Mouse (Mus musculus) forebrain, embryonic 16.5 days (tissue): ENCODE data around the gene Bcar3. TPM values are rescaled to one million over a fixed set of nuclear protein-coding genes. Genes with fewer than 3 reads are reported as not detected.
A peak's percentile ranks its signal among the peaks of the same experiment; 100 is the strongest.
"Not testable (repeated sequence)": the region's sequence is repeated elsewhere in the genome, so short reads cannot be mapped to it uniquely, and the experiment has no call there.

Experiments
- ATAC-seq: fragments of 200-750 bp; cut with Nextera tagmentation; 2 replicates; pipeline ENCODE4 v1.8.0; 2017; ENCODE audit warnings: mild to moderate bottlenecking, moderate library complexity
- H3K27ac ChIP-seq: fragments of 300-500 bp; sonication (generic); 2 replicates; pipeline ENCODE4 v1.5.1; 2014; ENCODE audit warnings: low read length, control low read depth
- H3K27me3 ChIP-seq: fragments of 300-500 bp; sonication (generic); replicated peaks from 2 replicates; pipeline ENCODE4 v1.6.1; 2014; ENCODE audit warnings: low read length; ENCODE audit not compliant: control insufficient read depth, insufficient read depth
- H3K36me3 ChIP-seq: fragments of 300-500 bp; sonication (generic); 2 replicates; pipeline ENCODE4 v1.6.1; 2014; ENCODE audit not compliant: control insufficient read depth, insufficient read depth
- H3K4me1 ChIP-seq: fragments of 300-500 bp; sonication (generic); replicated peaks from 2 replicates; pipeline ENCODE4 v1.6.1; 2014; ENCODE audit warnings: low read length; ENCODE audit not compliant: control insufficient read depth, insufficient read depth
- H3K4me2 ChIP-seq: fragments of 300-500 bp; sonication (generic); 2 replicates; pipeline ENCODE4 v1.6.1; 2014; ENCODE audit warnings: mild to moderate bottlenecking, low read length, control low read depth
- H3K4me3 ChIP-seq: fragments of 300-500 bp; sonication (generic); replicated peaks from 2 replicates; pipeline ENCODE4 v1.5.1; 2014; ENCODE audit warnings: mild to moderate bottlenecking, low read length, control low read depth
- H3K9ac ChIP-seq: fragments of 300-500 bp; sonication (generic); replicated peaks from 2 replicates; pipeline ENCODE4 v1.6.1; 2014; ENCODE audit warnings: low read depth, low read length, control low read depth
- H3K9me3 ChIP-seq: fragments of 300-500 bp; sonication (generic); 2 replicates; pipeline ENCODE4 v1.6.1; 2016; ENCODE audit warnings: low read length; ENCODE audit not compliant: control insufficient read depth
- WGBS: fragments of 180-500 bp; shearing (Covaris S2); extraction: QIAGEN DNeasy Blood & Tissue Kit; methylation state at CpG from one replicate; pipeline ENCODE4 v1.1.7; 2014; 5-methylcytosine and 5-hydroxymethylcytosine counted together
- polyA plus RNA-seq: library from polyadenylated mRNA; unstranded; fragments of >200 nt; fragmentation: Nextera tagmentation; extraction: Ambion mirVana; gene quantifications from 2 replicates; pipeline ENCODE4 v1.2.1, GENCODE M21; 2015

The Bcar3 gene
- polyA plus RNA-seq, 1 experiment from 2014 or later, result 5.3 TPM

DNA sequence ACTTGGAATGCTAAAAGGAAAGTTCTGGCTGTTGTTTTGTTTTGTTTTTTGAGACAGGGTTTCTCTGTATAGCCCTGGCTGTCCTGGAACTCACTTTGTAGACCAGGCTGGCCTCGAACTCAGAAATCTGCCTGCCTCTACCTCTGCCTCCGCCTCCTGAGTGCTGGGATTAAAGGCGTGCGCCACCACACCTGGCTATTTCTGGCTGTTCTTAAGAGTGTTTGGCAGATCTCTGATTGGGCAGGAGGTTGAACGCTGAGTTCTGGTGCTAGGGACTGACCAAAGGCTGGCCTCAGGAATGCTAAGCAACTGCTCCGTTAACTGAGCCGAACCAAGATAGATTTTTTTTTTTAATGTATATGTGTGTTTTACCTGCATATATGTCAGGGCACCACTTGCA lies 39.9 kb upstream of the Bcar3 start:
- H3K9ac ChIP-seq, H3K4me2 ChIP-seq, H3K4me1 ChIP-seq, H3K4me3 ChIP-seq, H3K9me3 ChIP-seq, H3K27me3 ChIP-seq, H3K27ac ChIP-seq, ATAC-seq, H3K36me3 ChIP-seq: not testable (repeated sequence)
- WGBS, result 89% methylated on average over 7 of the region's 7 CpGs

GRCm38 (mm10) chr3:122269986-122270385 lies 23.9 kb upstream of the Bcar3 start:
- Histone ChIP-seq H3K4me3 (no peak overlapping the region), H3K9ac (no peak overlapping the region), H3K4me1 (peaks cover 4% of the 10 kb centered on the region), H3K4me2 (no peak overlapping the region), H3K27me3 (no peaks in the 10 kb centered on the region), H3K9me3 (no peaks in the 10 kb centered on the region), H3K27ac (no peak overlapping the region), H3K36me3 (peaks cover 4% of the 10 kb centered on the region; the same call in 1 of the 2 replicates)
- 72% methylated on average over 5 of the region's 5 CpGs for WGBS
- ATAC-seq, result no peak

- not testable (repeated sequence) for ATAC-seq, H3K27ac ChIP-seq, H3K9me3 ChIP-seq, H3K27me3 ChIP-seq, H3K9ac ChIP-seq, H3K4me2 ChIP-seq, H3K36me3 ChIP-seq, H3K4me3 ChIP-seq
- 67% methylated on average over 1 of the region's 1 CpGs for WGBS
- H3K4me1 ChIP-seq, result peaks cover 25% of the 10 kb centered on the region
Measured at GRCm38 (mm10) chr3:122272565-122272964, 21.4 kb upstream of the Bcar3 start.

DNA sequence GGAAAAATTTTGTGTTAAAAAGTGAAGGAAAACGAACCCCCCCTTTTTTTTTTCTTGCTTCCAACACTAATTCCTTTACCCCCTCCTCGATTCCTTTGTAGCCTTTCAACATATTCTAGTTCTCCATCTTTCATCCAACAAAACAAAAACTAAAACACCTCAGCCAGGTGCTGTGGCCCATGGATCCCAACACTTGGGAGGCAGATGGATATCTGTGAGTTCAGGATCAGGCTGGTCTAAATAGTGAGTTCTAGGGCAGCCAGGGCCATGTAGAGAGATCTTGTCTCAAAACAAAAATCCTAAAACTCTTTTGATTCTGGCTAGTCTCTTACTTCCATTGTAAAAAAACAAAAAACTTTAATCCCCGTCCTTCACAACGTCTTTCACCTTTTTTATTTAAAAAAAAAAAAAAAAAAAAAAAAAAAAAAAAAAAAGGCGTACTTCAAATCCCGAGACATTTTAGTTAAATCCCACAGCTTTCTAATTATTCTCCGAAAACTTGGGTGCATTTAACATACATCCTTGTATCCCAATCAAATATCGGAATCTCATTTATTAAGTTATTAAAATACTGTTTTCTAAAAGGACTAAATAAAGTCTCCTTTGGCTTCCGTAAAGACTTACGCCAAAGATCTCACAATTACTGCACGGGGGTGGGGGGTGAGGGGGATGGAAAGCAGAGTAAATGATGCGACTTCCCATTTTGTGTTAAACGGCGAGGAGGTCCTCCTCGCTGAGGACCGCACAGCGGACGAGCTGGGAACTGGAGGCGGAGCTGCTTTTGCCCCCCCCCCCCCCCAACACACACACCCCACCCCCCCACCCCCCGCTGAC lies 20.3 kb upstream of the Bcar3 start:
- Histone ChIP-seq H3K4me1 (peaks cover 34% of the 10 kb centered on the region), H3K27me3 (no peaks in the 10 kb centered on the region), H3K27ac (peak overlapping the region; percentile 61), H3K36me3 (peaks cover 3% of the 10 kb centered on the region; the same call in 1 of the 2 replicates), H3K9me3 (no peaks in the 10 kb centered on the region), H3K4me2 (peak overlapping the region; percentile 44), H3K4me3 (peak overlapping the region; percentile 97), H3K9ac (peak overlapping the region; percentile 93)
- 8% methylated on average over 18 of the region's 20 CpGs for WGBS
- no peak for ATAC-seq

DNA sequence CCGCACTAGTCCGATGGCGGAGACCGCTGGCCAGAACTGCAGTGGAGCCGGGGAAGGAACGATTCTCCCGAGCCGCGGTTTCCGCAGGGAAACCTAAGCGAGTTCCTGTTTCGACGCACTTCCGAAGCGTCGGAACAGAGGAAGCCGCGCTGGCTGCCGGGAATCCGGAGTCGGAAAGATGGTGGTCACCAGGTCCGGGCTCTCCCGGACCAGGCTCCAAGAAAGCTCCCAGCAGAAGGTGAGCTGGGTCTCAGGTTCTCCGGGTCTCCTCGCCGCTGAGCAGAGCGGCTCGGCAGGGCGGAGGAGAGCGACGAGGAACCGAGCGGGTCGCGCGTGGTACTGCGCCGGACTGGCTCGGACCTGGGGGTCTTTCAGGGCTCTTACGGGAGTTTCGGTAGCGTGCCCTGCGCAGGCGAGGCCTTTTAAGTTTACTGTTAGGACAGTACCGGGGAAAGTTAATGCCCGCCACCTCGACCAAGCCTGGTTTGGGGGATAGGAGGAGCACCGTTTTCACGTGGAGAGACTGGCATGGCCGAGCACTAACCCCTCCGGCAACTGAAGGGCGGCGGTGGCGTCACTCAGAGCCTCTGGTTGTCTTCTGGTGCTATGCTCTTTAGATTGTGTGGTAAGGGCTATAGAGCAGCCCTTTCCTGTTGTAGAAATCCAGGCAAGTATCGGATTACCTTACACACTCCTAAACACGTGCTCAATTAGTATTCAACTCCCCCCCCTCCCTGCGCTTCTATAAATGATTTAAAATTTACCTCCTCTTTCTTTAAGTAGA lies 19.5 kb upstream of the Bcar3 start, which contains the start of gene Dnttip2:
Dnttip2 (plus strand) TSS at position 148 of the 784 bp plus-strand sequence.
- Histone ChIP-seq H3K9me3 (no peaks in the 10 kb centered on the region), H3K4me3 (peak within 1 kb of the TSS; percentile 97), H3K4me2 (peak within 1 kb of the TSS; percentile 94), H3K9ac (peak within 1 kb of the TSS; percentile 93), H3K27me3 (no peaks in the 10 kb centered on the region), H3K4me1 (peaks cover 34% of the 10 kb centered on the region), H3K36me3 (peaks cover 3% of the 10 kb centered on the region; the same call in 1 of the 2 replicates), H3K27ac (peak within 1 kb of the TSS; percentile 63)
- ATAC-seq, result peak; percentile 97
- under 1% methylated on average over 57 of the region's 57 CpGs for WGBS

DNA sequence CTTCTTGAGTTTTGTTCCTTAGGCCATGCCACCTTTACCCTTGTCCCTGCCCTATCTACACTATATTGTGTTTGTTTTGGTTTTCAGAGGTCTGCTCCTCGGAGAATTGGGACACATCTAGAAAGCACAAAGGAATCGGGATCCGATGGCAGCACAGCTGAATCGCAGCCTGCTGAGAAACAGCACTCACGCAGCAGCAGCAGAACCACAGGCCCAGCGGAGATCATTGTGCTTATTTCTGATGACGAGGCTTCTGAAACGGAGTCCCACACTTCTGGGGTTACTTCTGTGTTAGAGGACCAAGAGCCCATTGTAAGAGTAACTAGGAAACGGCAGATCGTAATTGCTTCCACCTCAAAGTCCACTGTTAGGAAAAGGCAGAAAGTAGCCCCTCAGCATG lies 18.8 kb upstream of the Bcar3 start:
- H3K27me3 ChIP-seq, result no peaks in the 10 kb centered on the region
- no peak for ATAC-seq
- H3K9ac ChIP-seq, result peak overlapping the region; percentile 93; the same call in 1 of the 2 replicates
- H3K4me3 ChIP-seq, result peak overlapping the region; percentile 97
- no peak overlapping the region for H3K27ac ChIP-seq
- H3K4me1 ChIP-seq, result peaks cover 34% of the 10 kb centered on the region
- H3K4me2 ChIP-seq, result peak overlapping the region; percentile 94
- 71% methylated on average over 10 of the region's 10 CpGs for WGBS
- H3K36me3 ChIP-seq, result peaks cover 3% of the 10 kb centered on the region; the same call in 1 of the 2 replicates
- no peaks in the 10 kb centered on the region for H3K9me3 ChIP-seq

- no peaks in the 10 kb centered on the region for H3K27me3 ChIP-seq
- H3K4me3 ChIP-seq, result no peak overlapping the region
- WGBS, result 74% methylated on average over 5 of the region's 5 CpGs
- no peak overlapping the region for H3K27ac ChIP-seq
- peaks cover 10% of the 10 kb centered on the region for H3K4me1 ChIP-seq
- no peaks in the 10 kb centered on the region for H3K9me3 ChIP-seq
- no peak overlapping the region for H3K4me2 ChIP-seq
- H3K36me3 ChIP-seq, result peaks cover 26% of the 10 kb centered on the region
- H3K9ac ChIP-seq, result no peak overlapping the region
- ATAC-seq, result no peak
Measured at GRCm38 (mm10) chr3:122287195-122287594, 6.7 kb upstream of the Bcar3 start.

DNA sequence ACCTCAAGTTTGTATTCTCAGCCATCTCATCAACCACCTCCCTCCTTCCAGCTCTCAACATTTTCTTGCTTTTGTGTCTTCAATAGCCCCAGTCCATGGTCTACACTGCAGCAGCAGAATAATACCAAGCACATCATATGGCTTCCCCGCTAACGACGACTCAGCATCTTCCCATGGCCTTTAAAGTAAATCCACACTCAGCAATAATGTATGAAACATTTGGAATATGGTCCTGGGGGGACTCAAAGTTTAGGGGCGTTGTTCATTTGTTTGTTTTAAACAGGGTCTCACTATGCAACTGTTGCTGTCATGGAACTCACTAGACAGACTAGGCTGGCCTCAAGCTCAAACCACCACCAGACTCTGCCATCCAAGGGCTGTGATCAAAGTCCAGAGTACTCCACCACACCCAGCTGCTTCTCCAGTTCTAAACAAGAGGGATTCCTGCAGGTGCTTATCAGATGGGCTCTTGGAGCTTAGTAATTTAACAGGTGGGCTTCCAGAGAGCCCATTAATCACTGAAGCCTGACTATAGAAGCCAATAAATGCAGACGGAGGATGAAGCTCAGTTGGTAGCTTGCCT lies 5.2 kb upstream of the Bcar3 start:
- no peak overlapping the region for H3K4me3 ChIP-seq
- no peak overlapping the region for H3K27ac ChIP-seq
- no peak overlapping the region for H3K4me2 ChIP-seq
- H3K36me3 ChIP-seq, result peaks cover 16% of the 10 kb centered on the region
- H3K4me1 ChIP-seq, result peaks cover 16% of the 10 kb centered on the region
- H3K9me3 ChIP-seq, result no peaks in the 10 kb centered on the region
- 85% methylated on average over 5 of the region's 5 CpGs for WGBS
- no peak overlapping the region for H3K9ac ChIP-seq
- ATAC-seq, result no peak
- no peaks in the 10 kb centered on the region for H3K27me3 ChIP-seq

DNA sequence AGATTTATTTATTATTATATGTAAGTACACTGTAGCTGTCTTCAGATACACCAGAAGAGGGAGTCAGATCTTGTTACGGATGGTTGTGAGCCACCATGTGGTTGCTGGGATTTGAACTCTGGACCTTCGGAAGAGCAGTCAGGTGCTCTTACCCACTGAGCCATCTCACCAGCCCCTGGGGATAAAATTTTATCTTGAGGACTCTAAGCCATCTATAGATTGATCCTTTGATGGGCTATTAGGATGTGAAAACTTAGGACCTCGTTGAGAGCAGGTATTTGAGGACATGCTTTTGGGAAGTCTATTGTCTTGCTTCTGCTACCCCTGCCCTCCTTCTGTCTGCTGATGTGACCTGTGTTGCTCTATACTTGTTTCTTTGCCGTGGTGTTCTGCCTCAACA lies 4.6 kb upstream of the Bcar3 start:
- ATAC-seq, result not testable (repeated sequence)

More for the DNA sequence above, 4.6 kb upstream of the Bcar3 start:
- not testable (repeated sequence) for H3K9ac ChIP-seq, H3K4me3 ChIP-seq, H3K4me2 ChIP-seq, H3K27ac ChIP-seq, H3K27me3 ChIP-seq, H3K9me3 ChIP-seq
- peaks cover 12% of the 10 kb centered on the region for H3K36me3 ChIP-seq
- H3K4me1 ChIP-seq, result peaks cover 19% of the 10 kb centered on the region
- WGBS, result 78% methylated on average over 3 of the region's 4 CpGs
